Mouse (Mus musculus) NIH3T3 (cell line): ENCODE results near the gene Eno3.
A peak's percentile ranks its signal among the peaks of the same experiment; 100 is the strongest.

Experiments
- DNase-seq: peaks from one replicate; pipeline ENCODE4 v3.0.0-alpha.2; 2012; ENCODE audit warnings: low read depth

Gene Eno3

DNA sequence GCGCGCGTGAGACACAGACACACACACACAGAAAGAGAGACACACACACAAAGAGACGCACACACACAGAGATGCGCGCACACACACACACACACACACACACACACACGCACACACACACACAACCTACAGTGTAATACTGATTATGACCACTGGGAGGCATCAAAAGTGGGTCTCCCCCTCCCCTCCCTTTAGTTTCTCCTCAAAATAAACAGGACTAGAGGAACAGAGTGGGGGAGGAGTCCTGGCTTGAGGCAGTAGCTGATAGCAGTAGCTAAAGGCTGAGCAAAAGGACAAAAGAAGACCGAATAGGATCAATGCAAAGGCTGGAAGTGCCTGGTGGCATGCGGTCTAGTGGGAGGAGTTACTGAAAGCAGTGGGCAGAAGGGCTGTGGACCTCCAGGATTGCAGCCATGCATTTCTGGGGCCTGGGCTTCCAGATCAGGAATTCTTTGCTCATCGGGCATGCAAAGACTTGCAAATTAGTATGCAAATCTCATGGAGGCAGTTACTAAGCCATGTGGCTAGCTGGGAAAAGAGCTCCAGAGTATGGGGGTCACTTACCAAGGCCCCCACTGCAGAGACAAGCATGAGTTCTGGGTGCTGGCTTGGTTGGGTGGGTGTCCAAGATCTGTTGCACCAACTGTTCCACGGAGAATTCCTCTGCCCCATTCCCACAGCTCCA, 25.0 kb downstream of the Eno3 start:
- DNase-seq, result peak; percentile 72

DNA sequence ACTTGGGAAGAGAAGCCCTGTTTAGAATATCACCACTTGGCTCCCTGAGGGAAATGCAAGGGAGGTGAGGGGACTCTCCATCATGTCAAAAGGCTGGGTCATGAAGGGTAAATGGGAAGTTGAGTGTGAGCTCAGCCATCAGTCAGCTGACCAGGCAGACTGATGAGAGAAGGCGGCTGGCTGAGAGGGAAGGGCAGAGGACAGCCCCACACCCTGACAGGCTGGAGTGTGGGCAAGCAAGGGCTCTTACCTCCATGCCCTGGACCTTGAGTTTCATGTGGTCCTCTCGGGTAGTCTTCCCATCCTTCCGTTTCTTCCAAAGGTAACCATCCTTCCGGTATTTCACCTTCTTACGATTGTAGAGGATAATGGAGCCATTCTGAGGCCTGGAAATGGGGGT, 26.6 kb downstream of the Eno3 start:
- DNase-seq, result no peak

DNA sequence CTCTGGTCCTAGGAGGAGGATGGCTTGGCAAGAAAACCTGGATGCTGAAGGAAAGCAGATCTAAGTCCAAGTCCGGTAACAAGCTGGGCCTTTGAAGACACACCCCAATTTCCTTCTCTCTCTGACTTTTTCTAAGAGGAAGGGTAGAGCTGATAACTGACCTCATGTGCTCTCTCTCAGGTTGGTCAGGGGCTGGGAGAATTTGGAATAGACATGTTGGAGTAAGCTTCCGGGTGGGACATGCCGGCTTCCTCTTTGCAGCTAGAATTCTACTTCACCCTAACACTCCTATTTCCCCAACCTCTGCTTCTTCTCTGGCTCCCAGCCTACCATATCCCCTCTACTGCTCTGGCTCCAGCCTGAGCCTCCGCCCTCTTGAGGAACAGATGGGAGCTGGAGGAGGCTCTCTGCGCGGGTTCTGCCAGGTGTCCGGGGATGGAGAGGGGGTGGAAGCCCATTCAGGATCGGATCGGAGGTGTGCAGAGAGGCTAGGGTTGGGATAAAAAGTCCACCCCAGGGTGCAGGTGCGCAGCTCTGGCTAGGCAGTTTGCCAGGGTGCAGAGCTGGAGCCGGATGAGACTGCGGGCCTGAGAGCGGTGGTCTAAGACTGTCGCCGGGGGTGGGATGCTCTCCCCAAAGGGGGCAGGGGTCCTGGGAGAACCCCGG, 30.0 kb downstream of the Eno3 start:
- peak; percentile 43 for DNase-seq

DNA sequence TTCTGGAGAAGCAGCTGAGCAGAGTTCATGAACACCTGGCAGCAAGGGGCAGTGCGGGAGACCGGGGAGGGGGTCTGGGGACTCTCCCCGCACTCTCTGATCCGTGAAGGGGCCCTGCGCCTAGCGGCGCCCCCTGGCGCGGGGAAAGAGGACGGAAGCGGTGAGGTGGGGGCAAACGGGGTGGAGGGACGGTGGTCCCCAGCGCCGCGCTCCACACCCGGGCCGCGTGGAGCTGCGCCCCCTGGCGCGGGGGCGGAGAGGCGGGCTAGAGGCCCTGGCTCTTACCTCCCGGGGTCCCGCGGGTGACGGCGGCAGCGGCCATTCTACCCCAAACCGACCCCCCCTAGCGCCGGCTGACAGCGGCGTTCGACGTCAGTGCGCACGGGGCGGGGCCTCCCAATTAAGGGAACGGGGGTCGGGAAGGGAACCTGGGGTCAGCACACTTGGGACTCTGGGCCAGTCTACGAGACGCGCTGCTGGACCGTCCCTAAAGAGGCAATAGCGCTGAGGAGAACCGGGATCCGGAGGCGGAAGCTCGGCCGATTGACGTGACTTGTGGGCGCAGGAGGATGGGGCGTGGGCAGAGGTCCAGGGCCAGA, 30.7 kb downstream of the Eno3 start, which contains the start of gene Camta2:
Camta2 (minus strand) TSS at position 505 of the 599 bp plus-strand sequence.
- peak; percentile 90 for DNase-seq

DNA sequence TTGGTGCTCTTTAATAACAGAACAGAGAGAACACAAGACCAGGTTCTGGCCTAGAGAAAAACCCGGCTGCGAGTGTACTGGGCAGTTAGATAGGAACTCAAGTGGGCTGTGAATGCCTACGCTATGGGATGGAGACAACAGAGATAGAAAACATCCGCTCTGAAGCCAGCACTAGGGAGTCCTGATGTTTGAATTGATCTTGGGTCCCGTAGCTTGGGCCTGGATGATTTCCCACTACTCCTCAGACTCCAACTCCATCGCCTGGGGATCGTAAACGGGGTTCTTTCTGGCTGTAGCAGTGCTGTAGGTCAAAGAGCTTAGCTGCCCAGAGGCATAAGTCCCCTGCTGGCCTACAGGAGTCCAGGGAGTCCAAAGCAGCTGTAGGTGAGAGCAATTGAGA, 31.4 kb downstream of the Eno3 start:
- no peak for DNase-seq

DNA sequence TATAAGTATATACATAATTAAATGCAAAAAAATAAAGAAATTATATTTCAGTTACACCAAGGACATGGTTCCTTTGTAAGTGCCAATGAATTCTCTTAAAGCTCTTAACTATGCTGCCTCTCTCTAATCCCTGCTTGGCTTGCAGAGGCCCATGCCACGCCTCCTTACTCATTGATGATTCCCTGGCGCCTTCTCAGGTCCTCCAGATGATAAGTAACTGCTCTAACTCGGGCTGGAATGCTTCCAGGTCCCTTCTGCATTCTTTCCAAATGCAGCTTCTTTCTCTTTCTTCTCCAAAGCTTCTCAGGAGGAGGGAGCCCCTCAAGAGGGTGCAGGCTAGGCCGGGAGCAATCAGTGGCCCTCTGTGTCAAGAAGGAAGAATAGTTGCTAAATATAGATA, 32.6 kb downstream of the Eno3 start:
- DNase-seq, result peak; percentile 75

DNA sequence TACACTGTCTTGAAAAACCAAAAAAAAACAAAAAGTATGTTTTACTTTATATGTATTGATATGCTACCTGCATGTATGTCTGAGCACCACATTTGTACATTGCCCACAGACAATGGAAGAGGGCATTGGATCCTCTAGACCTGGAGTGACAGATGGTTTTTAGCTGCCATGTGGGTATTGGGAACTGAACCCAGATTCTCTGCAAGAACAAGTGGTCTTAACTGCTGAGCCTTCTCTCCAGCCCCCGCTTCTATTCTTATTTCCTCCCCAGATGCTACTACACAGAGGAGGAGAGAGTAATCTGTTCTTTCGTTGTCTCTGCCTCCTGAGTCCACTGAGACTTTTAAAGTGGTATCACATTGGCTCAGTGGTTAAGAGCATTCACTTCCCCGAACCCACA, 36.5 kb downstream of the Eno3 start:
- no peak for DNase-seq

DNA sequence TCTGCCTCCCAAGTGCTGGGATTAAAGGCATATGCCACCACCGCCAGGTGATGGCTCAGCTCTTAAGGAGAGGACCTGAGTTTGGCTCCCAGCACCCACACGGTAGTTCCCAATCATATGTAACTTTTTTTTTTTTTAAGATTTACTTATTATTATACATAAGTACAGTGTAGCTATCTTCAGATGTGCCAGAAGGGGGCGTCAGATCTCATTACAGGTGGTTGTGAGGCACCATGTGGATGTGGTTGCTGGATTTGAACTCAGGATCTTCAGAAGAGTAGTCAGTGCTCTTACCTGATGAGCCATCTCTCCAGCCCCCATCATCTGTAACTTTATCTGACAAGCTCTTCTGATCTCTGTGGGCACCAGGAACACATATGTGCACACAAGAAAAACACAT, 40.4 kb downstream of the Eno3 start:
- peak; percentile 38 for DNase-seq

DNA sequence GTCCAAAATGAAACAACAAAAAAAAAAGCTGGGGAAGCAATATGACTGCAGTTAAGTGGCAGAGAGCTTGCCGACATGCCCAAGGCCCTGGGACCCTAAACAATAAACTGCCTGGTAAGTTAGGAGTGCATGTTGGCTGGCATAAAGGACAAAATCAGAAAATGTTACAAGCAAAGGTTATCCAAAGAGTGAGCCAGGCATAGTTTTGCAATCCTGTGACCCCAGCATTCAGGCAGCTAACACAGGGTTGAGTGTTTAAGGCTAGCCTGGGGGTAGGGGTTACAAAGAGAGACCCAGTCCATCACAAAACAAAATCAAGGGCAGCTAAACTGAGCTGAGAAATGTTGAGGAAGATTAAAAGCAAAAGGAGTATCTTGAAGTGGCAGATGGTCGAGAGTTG, 42.0 kb downstream of the Eno3 start:
- DNase-seq, result no peak

DNA sequence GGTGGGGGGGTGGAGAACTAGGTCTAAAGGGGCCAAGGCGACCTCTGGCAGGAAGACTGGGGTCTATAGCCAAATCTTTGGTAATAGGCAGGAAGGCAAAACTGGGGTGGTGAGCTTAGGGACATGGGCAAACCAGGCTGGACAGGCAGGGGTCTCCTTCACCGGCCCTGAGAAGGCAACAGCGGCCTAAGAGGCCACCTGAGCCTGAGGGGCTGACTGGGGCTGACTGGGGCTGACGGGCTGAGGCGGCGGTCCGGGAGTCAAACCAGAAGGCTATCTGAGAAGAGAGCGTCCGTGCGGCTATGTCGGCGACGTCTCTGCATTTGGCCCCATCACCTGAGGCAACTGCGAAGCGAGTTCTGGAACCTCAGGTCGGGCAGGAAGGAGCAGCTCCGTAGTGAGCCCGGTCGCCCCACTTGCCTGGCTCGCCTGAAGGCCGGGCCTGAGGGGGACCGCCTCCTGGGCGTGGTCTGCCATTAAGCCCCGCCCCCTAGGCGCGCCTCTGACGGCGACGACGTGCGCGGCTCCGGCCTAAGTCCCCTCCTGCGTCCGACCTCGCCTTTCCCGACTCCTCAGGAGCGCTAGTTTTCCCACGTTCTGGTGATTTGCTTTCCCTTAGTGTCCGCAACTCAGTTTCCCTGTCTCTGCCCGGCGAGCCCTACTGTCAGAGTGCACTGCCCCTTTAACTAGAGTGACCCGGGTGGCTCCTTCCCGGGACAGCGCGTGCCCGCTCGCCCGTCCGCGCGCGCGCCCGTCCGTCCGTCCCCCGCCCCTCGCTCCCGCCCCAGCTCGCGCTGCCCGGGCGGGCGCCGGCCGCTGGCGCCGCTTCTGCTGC, 42.9 kb downstream of the Eno3 start, which contains the start of the genes Inca1 and Kif1c:
Inca1 (minus strand) TSS at position 434 of the 835 bp plus-strand sequence.
Kif1c (plus strand) TSS at position 827 of the 835 bp plus-strand sequence.
- peak; percentile 98 for DNase-seq

DNA sequence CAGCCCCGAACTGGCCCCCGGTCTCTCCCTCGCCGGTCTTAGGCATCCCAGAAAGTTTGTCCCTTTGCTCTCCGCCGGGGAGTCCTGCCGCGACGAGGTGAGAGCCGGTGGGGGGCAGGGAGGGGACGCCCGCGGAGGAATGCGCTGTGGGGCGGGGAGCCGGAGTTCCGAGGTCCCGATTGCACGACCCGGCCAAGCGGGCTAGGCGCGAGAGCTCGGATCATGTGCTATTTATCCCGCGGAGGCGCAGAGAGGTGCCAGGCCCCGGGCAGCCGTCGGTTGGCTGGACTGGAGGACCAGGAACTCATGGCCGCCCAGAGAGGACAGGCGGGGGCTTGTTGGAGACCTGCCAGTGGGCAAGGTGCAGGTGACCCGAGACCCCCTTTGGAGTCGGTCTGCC, 43.6 kb downstream of the Eno3 start:
- peak; percentile 70 for DNase-seq

DNA sequence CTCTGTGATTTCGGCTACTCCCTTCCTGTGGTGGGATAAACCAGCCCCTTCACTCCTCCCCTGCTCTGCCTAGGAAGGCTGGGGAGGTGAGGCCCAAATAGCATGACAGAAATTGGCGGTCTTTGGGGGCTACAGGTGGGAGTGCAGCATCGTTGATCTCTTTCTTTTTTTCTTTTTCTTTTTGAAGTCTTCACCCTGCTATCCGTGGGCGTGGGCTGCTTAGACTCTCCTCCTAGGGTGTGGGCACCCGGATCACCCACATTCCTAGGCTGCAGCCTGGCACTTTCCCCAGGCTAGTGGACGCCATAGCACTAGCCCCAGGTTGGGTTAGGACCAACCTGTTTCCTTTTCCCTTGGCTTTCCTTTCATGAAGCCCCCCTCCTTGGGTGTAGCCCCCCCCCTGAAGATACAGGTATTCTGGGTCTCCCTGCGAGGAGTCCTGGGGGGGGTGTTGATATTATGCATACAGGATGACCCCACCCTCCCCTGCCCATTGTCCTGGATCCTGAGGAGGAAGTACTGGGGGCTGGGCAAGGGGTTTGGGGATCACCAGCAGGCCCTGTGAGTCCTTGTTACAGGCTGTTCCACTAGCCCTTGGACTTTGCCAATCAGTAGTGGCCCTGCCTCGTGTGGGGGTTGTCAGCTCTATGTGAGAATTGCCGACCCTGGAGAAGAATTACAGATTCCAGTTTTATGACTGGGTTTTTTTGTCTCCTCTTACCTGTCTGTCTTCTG, 44.4 kb downstream of the Eno3 start:
- DNase-seq, result peak; percentile 25

DNA sequence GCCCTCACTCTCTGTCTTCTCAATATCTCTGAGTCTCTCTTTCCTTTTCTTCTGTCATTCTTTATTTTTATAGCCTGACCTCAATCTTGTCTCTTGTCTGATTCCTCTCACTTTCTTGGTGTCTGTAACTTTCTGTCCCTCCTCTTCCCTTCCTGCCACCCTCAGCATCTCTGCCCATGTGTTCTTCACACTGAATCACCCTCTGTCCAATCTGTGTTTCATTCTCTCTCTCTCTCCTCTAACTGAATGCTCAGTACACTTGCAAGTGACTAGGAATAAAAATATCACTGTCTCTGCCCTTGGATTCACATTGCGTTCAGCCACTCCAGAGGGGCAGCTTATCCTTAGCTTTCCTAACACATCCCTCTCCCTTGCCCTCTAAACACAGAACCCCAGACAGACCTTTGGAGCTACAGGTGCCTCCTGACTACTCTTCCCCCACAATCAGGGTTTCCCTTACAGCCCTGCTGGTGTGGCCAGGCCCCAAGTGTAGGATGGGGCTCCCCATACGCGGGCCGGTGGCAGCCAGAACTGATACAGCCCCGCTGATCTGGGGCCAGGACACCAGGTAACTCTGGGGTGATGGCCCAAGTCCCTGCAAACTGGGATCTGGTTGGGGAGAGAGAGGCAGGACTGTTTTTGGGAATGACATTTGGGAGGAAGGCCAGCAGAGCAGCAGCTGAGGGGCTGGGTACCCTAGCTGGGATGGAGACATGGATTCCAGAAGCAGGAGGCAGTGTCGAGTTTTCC, 45.2 kb downstream of the Eno3 start:
- DNase-seq, result no peak

DNA sequence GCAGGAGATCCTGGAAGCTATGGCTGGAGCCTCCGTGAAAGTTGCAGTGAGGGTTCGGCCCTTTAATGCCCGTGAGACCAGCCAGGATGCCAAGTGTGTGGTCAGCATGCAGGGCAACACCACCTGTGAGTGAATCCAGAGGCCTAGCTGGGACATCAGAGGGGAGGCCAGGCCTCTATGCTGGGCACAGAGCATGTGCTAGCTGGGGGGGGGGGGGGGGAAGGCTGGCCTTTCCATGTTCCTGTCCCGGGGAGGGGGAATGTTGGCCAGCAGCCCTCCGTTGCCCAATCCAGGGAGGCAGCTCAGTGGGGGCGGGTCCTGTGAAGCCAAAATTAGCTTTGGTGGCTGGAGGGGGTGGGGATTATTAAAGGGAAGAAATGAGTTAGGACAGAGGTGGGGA, 45.8 kb downstream of the Eno3 start:
- peak; percentile 68 for DNase-seq

DNA sequence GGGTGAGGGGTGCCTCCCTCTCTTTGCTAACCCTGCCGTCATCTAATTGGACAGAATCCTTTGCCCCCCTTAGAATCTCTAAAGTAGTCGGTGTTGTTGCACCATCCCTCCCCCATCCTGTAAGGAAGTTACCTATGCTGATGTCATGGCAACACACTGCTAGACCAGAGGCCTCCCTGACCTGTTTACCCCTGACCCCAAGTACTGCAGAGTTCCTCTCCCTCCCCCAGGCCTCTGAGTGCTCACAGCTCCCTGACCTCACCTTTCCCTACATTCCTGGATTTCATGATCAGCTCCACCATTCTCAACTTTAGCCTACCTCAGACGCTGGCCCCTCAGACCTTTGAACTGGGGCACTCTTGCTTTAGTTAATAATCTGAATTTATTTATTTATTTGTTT, 49.1 kb downstream of the Eno3 start:
- no peak for DNase-seq

DNA sequence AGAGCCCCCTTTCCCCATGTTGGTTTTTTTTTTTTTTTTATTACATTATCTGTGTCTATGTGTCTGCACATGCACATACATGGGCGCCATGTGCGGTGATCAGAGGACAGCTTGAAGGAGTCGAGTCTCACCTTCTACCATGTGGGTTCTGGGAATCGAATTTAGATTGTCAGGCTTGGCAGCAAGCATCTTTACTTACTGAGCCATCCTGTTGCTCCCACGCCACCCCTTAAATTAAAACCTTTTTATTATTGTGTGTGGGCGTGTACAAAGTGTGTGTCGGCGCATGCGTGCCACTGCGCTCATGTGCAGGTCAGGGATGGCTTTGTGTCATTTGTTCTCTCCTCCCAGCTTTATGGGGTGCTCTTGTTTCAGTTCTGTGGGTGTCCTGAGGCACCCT, 54.0 kb downstream of the Eno3 start:
- no peak for DNase-seq
